In the genomic region with DNA sequence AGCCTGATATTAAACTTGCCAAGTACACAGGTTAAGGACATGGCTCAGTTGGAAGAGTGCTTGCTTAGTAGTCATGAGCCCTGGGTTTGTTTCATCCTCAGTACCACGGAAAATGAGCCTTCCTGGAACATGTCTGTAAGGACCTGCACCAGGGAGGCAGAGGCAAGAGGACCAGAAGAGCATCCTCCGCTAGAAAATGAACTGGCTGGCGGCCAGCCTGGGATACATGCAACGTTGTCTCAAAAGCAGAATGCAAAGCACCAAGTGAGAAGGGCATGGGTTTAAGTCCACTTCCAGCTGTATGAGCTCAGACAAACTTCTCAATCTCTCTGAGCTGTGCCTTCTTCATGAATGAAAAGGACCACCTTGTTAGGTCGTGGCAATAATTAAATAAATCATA, we compare ENCODE assay signal across 14 mouse cellular contexts.
"Had no signal": no experiment of that assay in that cellular context is flagged by ENCODE, and none has a peak within 500 bp of the region (broad histone marks: within the 10 kb centered on the region; RNA-seq: fewer than 3 reads in every experiment).

No protein-coding gene starts in this region.

- H3K36me3 ChIP-seq: liver, embryonic 15.5 days; midbrain, embryonic 13.5 days had no signal

- H3K4me2 ChIP-seq: liver, embryonic 11.5 days; liver, embryonic 15.5 days; midbrain, embryonic 13.5 days had no signal

- DNase-seq: kidney, adult 11 months; kidney, adult 9 months; kidney, postnatal 36 days; layer of hippocampus, adult 9-11 months; layer of hippocampus, postnatal 36 days; left cerebral cortex, postnatal 4 days; lung, adult 2 months; lung, postnatal 36 days; right cerebral cortex, adult 18-20 months; right cerebral cortex, postnatal 25 days; thymus, postnatal 36 days had no signal

- H3K9me3 ChIP-seq: liver, embryonic 15.5 days; midbrain, embryonic 13.5 days had no signal

- H3K9ac ChIP-seq: liver, embryonic 15.5 days; midbrain, embryonic 13.5 days had no signal

- ATAC-seq: midbrain, embryonic 13.5 days had no signal

- H3K27me3 ChIP-seq: liver, embryonic 15.5 days; midbrain, embryonic 13.5 days had no signal

- H3K4me3 ChIP-seq: liver, embryonic 15.5 days; midbrain, embryonic 13.5 days had no signal

- H3K27ac ChIP-seq: liver, embryonic 15.5 days; midbrain, embryonic 13.5 days had no signal

- H3K4me1 ChIP-seq: liver, embryonic 15.5 days; midbrain, embryonic 13.5 days had no signal
